Mouse (Mus musculus) heart, embryonic 13.5 days (tissue): ENCODE measurements at regions not wholly inside any gene's neighbourhood (a gene's known extent, or its start where the extent isn't known, plus 50 kb on each side); places are given as distances from the start of the nearest gene placed in this dataset.
A peak's percentile ranks its signal among the peaks of the same experiment; 100 is the strongest.
"Not testable (repeated sequence)": the region's sequence is repeated elsewhere in the genome, so short reads cannot be mapped to it uniquely, and the experiment has no call there.

Source experiments
- ATAC-seq: fragments of 200-750 bp; cut with Nextera tagmentation; 2 replicates; pipeline ENCODE4 v1.8.0; 2017; ENCODE audit warnings: moderate TSS enrichment; ENCODE audit not compliant: insufficient number of reproducible peaks, low FRiP score, low TSS enrichment; ENCODE audit errors: extremely low read depth
- H3K27ac ChIP-seq: fragments of 300-500 bp; sonication (generic); replicated peaks from 2 replicates; pipeline ENCODE4 v1.5.1; 2015; ENCODE audit warnings: moderate library complexity, mild to moderate bottlenecking, inconsistent platforms
- H3K27me3 ChIP-seq: fragments of 300-500 bp; sonication (generic); replicated peaks from 2 replicates; pipeline ENCODE4 v1.6.1; 2015; ENCODE audit warnings: mild to moderate bottlenecking, inconsistent platforms
- H3K36me3 ChIP-seq: fragments of 300-500 bp; sonication (generic); 2 replicates; pipeline ENCODE4 v1.6.1; 2015; ENCODE audit warnings: mild to moderate bottlenecking, inconsistent platforms
- H3K4me1 ChIP-seq: fragments of 300-500 bp; sonication (generic); 2 replicates; pipeline ENCODE4 v1.6.1; 2015; ENCODE audit warnings: inconsistent platforms
- H3K4me2 ChIP-seq: fragments of 300-500 bp; sonication (generic); 2 replicates; pipeline ENCODE4 v1.6.1; 2015; ENCODE audit warnings: inconsistent platforms, mild to moderate bottlenecking, moderate library complexity
- H3K4me3 ChIP-seq: fragments of 300-500 bp; sonication (generic); 2 replicates; pipeline ENCODE4 v1.5.1; 2015; ENCODE audit warnings: moderate library complexity, mild to moderate bottlenecking, inconsistent platforms
- H3K9ac ChIP-seq: fragments of 300-500 bp; sonication (generic); 2 replicates; pipeline ENCODE4 v1.6.1; 2015; ENCODE audit warnings: inconsistent platforms, mild to moderate bottlenecking, moderate library complexity
- H3K9me3 ChIP-seq: fragments of 300-500 bp; sonication (generic); 2 replicates; pipeline ENCODE4 v1.6.1; 2016; ENCODE audit warnings: inconsistent platforms
- WGBS: fragments of 180-500 bp; shearing (Covaris S2); methylation state at CpG from one replicate; pipeline ENCODE4 v1.1.7; 2015; ENCODE audit warnings: mixed read lengths; 5-methylcytosine and 5-hydroxymethylcytosine counted together

DNA sequence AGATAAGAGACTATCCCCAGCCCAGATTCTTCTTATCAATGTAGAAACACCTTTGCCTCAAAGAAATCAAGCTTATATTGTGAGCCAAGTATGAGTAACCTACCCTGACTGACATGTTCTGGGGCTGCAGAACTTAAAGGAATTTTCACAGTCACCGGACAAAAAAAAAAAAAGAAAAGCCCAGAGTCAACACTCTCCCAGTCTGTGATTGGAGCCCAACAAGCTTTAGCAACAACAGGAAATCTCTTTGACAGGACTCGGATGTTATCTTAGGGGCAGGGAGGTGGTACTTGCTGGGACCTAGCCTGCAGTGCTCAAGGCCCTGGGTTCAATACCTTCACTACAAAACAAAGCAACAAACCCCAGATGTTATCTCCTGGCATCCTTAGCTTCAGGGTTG is 114.2 kb downstream of the Nectin1 start:
- Histone ChIP-seq H3K27ac (no peak overlapping the region), H3K9me3 (no peaks in the 10 kb centered on the region), H3K4me2 (no peak overlapping the region), H3K9ac (no peak overlapping the region), H3K27me3 (peaks cover 25% of the 10 kb centered on the region), H3K4me1 (no peaks in the 10 kb centered on the region), H3K36me3 (no peaks in the 10 kb centered on the region), H3K4me3 (no peak overlapping the region)
- no peak for ATAC-seq
- WGBS, result 6% methylated on average over 2 of the region's 2 CpGs

DNA sequence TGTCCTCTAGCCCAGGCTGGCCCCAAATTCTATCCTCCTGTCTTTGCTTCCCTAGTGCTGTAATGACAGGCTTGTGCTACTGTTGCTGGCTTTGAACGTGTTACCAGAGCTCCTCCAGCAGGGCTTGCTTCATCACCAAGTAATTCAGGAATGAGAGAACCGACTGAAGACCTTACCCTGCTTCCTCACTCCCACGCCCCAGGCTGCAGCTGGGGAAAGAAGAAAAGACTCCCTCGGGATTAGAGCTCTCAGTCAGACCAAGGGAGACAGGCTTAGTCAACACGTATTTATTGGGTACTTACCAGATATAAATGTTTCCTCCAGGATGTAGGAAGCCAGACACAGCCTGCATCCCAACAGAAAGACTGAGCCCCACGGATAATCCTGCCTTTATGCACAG is 115.0 kb downstream of the Nectin1 start:
- H3K27ac ChIP-seq, result no peak overlapping the region
- no peak overlapping the region for H3K4me2 ChIP-seq
- no peaks in the 10 kb centered on the region for H3K9me3 ChIP-seq
- 33% methylated on average over 6 of the region's 6 CpGs for WGBS
- H3K36me3 ChIP-seq, result no peaks in the 10 kb centered on the region
- no peak overlapping the region for H3K4me3 ChIP-seq
- H3K4me1 ChIP-seq, result peaks cover 4% of the 10 kb centered on the region
- no peak for ATAC-seq
- H3K9ac ChIP-seq, result no peak overlapping the region
- H3K27me3 ChIP-seq, result peaks cover 32% of the 10 kb centered on the region

DNA sequence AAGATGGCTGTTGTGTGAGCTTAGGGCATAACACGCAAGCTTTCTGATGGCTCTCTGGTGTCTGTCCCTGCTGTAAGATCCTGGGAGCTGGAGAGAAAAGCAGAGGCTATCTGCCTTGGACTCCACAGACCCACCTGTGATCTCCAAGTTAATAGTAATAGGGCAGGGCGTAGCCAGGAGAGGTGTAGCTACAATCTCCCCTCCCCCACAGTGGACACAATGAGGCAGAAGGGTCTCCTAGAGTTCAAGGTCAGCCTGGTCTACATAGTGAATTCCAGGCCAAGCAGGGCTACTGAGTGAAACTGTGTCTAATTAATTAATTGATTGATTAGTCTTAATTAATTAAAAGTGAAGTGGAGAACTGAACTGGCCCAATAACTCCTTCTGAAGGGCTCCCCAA is 116.5 kb downstream of the Nectin1 start:
- H3K4me2 ChIP-seq, result no peak overlapping the region
- ATAC-seq, result no peak
- no peaks in the 10 kb centered on the region for H3K36me3 ChIP-seq
- H3K4me3 ChIP-seq, result no peak overlapping the region
- H3K27ac ChIP-seq, result no peak overlapping the region
- no peak overlapping the region for H3K9ac ChIP-seq
- WGBS, result 81% methylated on average over 2 of the region's 2 CpGs
- H3K27me3 ChIP-seq, result peaks cover 46% of the 10 kb centered on the region
- H3K9me3 ChIP-seq, result no peaks in the 10 kb centered on the region
- peaks cover 14% of the 10 kb centered on the region for H3K4me1 ChIP-seq

DNA sequence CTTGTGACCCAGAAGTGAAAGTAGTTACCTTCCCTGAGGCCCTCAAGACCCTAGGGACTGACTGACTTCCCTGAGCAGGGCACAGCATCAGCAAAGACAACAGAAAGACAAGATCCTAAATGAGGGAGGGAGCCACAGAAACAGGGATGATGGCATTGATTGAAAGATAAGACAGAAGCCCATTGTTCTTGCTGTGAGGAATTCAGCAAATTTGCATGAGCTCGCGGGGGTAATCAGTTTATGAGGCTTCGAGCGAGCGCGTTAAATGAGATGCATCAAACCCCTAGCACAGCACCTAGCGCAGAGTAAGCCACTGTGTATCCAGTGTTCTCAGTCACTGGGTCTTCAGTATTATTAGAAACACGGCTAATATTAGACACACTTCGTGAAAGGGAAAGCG is 117.6 kb downstream of the Nectin1 start:
- H3K27ac ChIP-seq, result no peak overlapping the region
- no peak for ATAC-seq
- H3K4me1 ChIP-seq, result peaks cover 14% of the 10 kb centered on the region
- H3K36me3 ChIP-seq, result no peaks in the 10 kb centered on the region
- no peak overlapping the region for H3K4me3 ChIP-seq
- H3K4me2 ChIP-seq, result no peak overlapping the region
- H3K27me3 ChIP-seq, result peaks cover 57% of the 10 kb centered on the region
- no peak overlapping the region for H3K9ac ChIP-seq
- WGBS, result 39% methylated on average over 10 of the region's 10 CpGs
- no peaks in the 10 kb centered on the region for H3K9me3 ChIP-seq

DNA sequence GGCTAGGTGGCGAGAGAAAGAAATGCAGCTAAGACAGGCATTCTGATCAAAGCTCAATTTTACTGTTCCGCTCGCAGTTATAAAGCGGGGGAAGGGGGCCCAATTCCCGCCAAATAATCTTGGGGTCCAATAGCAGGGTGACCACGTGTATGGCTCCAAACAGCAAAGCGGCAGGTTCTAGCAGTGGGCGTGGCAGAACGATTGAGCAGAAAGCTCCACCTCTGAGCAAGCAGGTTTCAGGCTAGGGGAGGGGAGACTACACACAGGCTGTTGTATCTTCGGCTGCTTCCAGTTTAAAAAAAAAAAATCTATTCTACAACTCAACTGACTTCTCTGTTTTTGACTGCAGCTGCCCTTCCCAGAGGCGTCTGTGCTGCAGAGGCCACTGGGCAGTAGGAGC is 118.2 kb downstream of the Nectin1 start:
- WGBS, result 18% methylated on average over 11 of the region's 11 CpGs

DNA sequence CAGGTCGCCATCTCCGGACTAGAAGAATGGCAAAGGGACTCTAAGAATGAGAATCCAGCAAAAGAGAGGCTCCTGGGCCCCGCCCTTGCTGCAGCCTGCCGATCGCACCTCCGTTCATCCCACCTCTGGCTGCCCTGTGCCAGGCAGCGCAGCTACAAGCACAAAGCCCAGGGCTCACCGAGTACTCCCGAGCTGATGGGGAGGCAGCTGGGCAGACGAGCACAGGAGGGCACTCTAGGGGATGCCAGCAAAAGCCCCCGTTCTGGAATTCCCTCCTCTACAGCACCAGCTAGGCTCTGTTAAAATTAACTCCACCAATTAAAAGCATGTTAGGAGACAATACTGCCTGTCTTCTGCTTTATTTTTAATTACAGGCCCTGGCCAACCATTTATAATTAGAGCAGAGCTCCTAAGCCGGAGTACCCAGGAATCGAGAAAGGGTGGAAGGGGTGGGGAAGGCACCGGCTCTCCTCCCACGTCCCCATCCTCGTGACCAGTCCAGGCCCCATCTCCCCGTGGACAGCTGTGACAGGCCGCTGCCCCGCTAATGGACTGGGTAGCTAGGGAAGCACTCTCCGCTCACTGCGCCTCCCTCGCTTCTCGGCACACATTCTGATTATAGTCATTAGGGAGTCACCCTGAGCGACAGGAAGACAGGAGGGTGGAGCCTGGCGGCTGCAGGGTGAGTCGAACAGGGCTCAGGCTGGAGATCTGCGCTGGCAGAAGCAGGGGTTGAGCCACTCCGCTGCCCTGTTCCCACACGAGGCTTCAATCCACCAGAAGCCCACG is 120.0 kb downstream of the Nectin1 start:
- no peaks in the 10 kb centered on the region for H3K9me3 ChIP-seq
- H3K4me2 ChIP-seq, result peak overlapping the region; percentile 70
- peak overlapping the region; percentile 63 for H3K9ac ChIP-seq
- peak overlapping the region; percentile 41 for H3K4me3 ChIP-seq
- H3K27me3 ChIP-seq, result peaks cover 66% of the 10 kb centered on the region
- 2% methylated on average over 30 of the region's 30 CpGs for WGBS
- ATAC-seq, result no peak
- no peak overlapping the region for H3K27ac ChIP-seq
- H3K36me3 ChIP-seq, result no peaks in the 10 kb centered on the region
- peaks cover 14% of the 10 kb centered on the region for H3K4me1 ChIP-seq

More for the DNA sequence above, 118.2 kb downstream of the Nectin1 start:
- ATAC-seq, H3K4me2 ChIP-seq, H3K4me3 ChIP-seq, H3K36me3 ChIP-seq, H3K9ac ChIP-seq, H3K9me3 ChIP-seq, H3K27ac ChIP-seq: not testable (repeated sequence)
- H3K27me3 ChIP-seq, result peaks cover 61% of the 10 kb centered on the region
- peaks cover 14% of the 10 kb centered on the region for H3K4me1 ChIP-seq

DNA sequence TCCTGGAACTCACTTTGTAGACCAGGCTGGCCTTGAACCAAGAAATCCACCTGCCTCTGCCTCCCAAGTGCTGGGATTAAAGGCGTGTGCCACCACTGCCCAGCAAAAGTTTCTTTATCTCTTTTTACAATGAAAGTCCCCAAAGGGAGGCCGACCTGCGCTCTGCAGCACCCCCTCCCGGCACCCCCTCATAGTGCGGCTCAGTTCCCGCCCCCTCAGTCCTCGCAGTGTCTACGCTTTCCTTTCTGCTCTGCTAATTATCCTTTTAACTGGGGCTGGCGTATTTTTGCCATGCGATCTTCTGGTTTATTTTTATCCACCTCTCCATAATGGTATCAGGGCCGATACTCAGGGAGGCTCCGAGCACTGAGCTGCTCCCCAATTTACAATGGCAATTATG is 123.0 kb downstream of the Nectin1 start:
- Histone ChIP-seq H3K4me2 (no peak overlapping the region), H3K27me3 (peaks cover 81% of the 10 kb centered on the region), H3K9me3 (no peaks in the 10 kb centered on the region), H3K27ac (no peak overlapping the region), H3K4me1 (peaks cover 14% of the 10 kb centered on the region), H3K36me3 (no peaks in the 10 kb centered on the region), H3K9ac (no peak overlapping the region), H3K4me3 (no peak overlapping the region)
- 55% methylated on average over 12 of the region's 12 CpGs for WGBS
- no peak for ATAC-seq

DNA sequence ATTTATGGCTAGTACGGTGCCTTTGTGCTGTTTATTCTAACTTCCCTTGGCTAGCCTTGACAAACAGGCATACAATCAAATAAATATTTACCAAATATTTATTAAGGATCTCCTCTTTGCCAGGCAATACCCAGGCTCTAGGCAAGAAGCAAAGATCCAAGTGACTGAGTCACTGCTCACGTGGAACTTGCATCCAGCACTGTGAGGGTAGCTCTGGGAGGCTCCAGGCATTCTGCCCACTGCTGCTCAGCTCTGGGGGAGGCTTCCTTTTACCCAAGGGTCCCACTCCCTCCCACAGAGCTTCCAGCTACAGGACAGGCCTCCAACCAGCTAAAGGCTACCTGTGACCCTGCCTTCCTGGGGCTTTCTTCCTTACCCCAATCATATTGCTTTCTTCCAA is 130.1 kb downstream of the Nectin1 start:
- WGBS, result 79% methylated on average over 2 of the region's 2 CpGs

DNA sequence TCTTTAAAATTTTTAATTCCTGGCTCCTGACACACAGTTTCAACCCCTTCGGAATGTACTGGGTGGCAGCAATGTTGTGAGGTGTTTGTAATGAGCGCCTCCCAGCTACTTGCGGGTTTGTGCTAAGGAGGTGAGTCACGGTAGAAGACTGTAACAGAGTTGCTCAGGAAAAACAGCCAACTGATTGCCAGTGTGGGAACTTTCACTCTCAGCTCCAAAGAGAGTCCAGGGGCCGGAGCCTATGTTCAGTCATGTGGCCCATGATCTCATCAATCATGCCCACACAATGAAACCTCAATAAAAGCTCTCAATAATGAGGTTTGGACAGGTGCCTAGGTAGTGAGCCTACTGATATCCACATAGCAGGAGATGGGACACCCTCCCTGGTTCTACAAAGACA is 130.5 kb downstream of the Nectin1 start:
- H3K4me3 ChIP-seq, result no peak overlapping the region
- H3K4me2 ChIP-seq, result no peak overlapping the region
- no peaks in the 10 kb centered on the region for H3K36me3 ChIP-seq
- H3K9ac ChIP-seq, result no peak overlapping the region
- H3K27ac ChIP-seq, result no peak overlapping the region
- 68% methylated on average over 5 of the region's 5 CpGs for WGBS
- no peaks in the 10 kb centered on the region for H3K9me3 ChIP-seq
- peaks cover 68% of the 10 kb centered on the region for H3K27me3 ChIP-seq
- ATAC-seq, result no peak
- peaks cover 4% of the 10 kb centered on the region for H3K4me1 ChIP-seq

More for the DNA sequence above, 130.1 kb downstream of the Nectin1 start:
- Histone ChIP-seq H3K4me1 (no peaks in the 10 kb centered on the region), H3K4me3 (no peak overlapping the region), H3K27ac (no peak overlapping the region), H3K36me3 (no peaks in the 10 kb centered on the region), H3K4me2 (no peak overlapping the region), H3K27me3 (peaks cover 67% of the 10 kb centered on the region), H3K9ac (no peak overlapping the region), H3K9me3 (no peaks in the 10 kb centered on the region)
- no peak for ATAC-seq

DNA sequence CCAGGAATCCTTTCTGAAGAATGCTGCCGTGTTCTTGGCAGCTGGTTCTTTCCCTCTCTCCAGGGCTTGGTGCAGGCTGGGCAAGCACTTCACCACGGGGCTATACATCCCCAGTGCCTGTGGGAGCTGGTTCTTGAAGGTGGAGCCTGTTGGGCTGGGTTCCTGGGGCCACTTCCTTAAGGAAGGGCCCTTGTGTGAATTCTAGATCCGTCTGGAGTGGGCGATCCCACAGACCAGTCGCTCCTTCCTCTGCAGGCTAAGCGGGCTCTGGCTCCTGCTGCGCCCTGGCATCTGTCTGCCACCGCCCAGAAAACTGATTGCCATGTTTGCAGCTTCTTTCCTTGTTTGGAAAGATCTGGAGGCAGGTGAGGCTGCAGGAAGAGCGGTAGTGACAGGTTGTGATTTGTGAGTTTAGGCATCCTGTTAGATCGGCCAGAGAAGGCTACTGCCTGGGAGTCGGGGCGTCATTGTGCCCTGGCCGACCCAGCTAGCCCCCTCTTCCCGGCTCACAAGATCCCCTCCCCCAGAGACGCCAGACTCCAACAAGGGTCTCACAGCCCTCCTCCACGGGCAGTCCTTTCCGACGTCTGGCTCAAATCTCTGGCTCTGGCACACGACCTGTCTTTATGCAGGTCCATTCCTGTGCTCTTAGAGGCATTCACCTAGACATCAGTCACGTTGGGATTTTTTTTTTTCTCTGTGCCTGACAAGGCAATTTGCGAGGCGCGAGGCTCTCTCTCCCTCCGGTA is 135.6 kb downstream of the Nectin1 start:
- H3K4me3 ChIP-seq, result peak overlapping the region; percentile 45
- H3K4me1 ChIP-seq, result peaks cover 15% of the 10 kb centered on the region
- H3K9me3 ChIP-seq, result no peaks in the 10 kb centered on the region
- no peak overlapping the region for H3K27ac ChIP-seq
- peak overlapping the region; percentile 68 for H3K4me2 ChIP-seq
- no peak overlapping the region for H3K9ac ChIP-seq
- H3K27me3 ChIP-seq, result peaks cover 73% of the 10 kb centered on the region
- 2% methylated on average over 24 of the region's 24 CpGs for whole genome bisulfite sequencing
- no peak for ATAC-seq
- no peaks in the 10 kb centered on the region for H3K36me3 ChIP-seq

DNA sequence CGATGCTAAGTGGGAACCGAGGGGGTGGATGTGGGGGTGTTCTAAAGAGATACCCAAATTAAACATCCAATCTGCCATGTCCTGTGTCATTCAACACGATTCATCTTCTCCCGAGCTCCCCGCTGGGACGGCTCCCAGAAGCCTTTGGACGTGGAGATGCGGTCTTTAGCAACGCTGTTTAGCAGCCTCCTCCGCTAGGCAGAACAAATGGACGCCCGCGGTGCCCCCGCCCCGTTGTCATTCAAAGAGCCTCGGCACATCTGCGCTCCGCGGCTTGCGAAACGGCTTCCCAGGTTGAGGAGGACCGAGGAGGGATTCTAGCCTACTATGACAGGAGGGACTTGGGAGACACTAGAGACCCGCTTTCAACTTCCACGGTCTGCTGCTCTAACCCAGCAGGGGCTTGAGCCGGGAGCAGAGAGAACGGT is 136.2 kb downstream of the Nectin1 start:
- Histone ChIP-seq H3K9ac (peak overlapping the region; percentile 48), H3K27me3 (peaks cover 74% of the 10 kb centered on the region)
- no peak for ATAC-seq

More for the DNA sequence above, 136.2 kb downstream of the Nectin1 start:
- Histone ChIP-seq H3K4me3 (peak overlapping the region; percentile 45), H3K27ac (no peak overlapping the region), H3K4me1 (peaks cover 15% of the 10 kb centered on the region), H3K4me2 (peak overlapping the region; percentile 68), H3K9me3 (no peaks in the 10 kb centered on the region), H3K36me3 (no peaks in the 10 kb centered on the region)
- under 1% methylated on average over 26 of the region's 26 CpGs for WGBS
